ENCODE assay signal across 22 mouse cellular contexts in genomic region chr4:64669722-64670121, GRCm38 (mm10).
A peak's percentile ranks its signal among the peaks of the same experiment; 100 is the strongest.
DNase-seq lines count a peak whose midpoint lies in the region; ATAC-seq and TF ChIP-seq lines count a peak whose summit lies in the region.
"Had no signal": no experiment of that assay in that cellular context is flagged by ENCODE, and none has a peak within 500 bp of the region (broad histone marks: within the 10 kb centered on the region; RNA-seq: fewer than 3 reads in every experiment).

No protein-coding gene starts in this region.

- H3K9me3 ChIP-seq in embryonic facial prominence, embryonic 14.5 days (ENCODE audit: control insufficient read depth, low read length) = no peaks in the 10 kb centered on the region
- no peaks in the 10 kb centered on the region for H3K9me3 ChIP-seq in embryonic facial prominence, embryonic 10.5 days
- H3K9me3 ChIP-seq in midbrain, postnatal 0 days (ENCODE audit: low read length) = no peaks in the 10 kb centered on the region
- H3K9me3 ChIP-seq: embryonic facial prominence, embryonic 13.5 days; forebrain, embryonic 13.5 days; forebrain, embryonic 15.5 days had no signal

- H3K79me3 ChIP-seq in C2C12 (ENCODE audit: low read depth) = no peaks in the 10 kb centered on the region

- H3K4me3 ChIP-seq in embryonic facial prominence, embryonic 14.5 days (ENCODE audit: low read depth, low read length) = no peak overlapping the region
- H3K4me3 ChIP-seq in embryonic facial prominence, embryonic 10.5 days = no peak overlapping the region
- no peak overlapping the region for H3K4me3 ChIP-seq in C2C12 (ENCODE audit: insufficient read depth, poor library complexity, severe bottlenecking)
- no peak overlapping the region for H3K4me3 ChIP-seq in midbrain, postnatal 0 days (ENCODE audit: low read depth, low read length)
- H3K4me3 ChIP-seq: embryonic facial prominence, embryonic 13.5 days; forebrain, embryonic 13.5 days; forebrain, embryonic 15.5 days had no signal

- TF ChIP-seq CTCF in C2C12 (IDR thresholded peaks at IDR 0.05; ENCODE audit: control insufficient read depth, insufficient read depth, insufficient read length) = no peak
- no peak for TF ChIP-seq CTCF in midbrain, postnatal 0 days (IDR thresholded peaks at IDR 0.05)

- no peaks in the 10 kb centered on the region for H3K4me1 ChIP-seq in embryonic facial prominence, embryonic 14.5 days (ENCODE audit: control insufficient read depth, insufficient read depth, low read length)
- H3K4me1 ChIP-seq in embryonic facial prominence, embryonic 10.5 days = no peaks in the 10 kb centered on the region
- H3K4me1 ChIP-seq in midbrain, postnatal 0 days (ENCODE audit: insufficient read depth, low read length) = no peaks in the 10 kb centered on the region
- H3K4me1 ChIP-seq: embryonic facial prominence, embryonic 13.5 days; forebrain, embryonic 13.5 days; forebrain, embryonic 15.5 days had no signal

- no peaks in the 10 kb centered on the region for H3K27me3 ChIP-seq in embryonic facial prominence, embryonic 14.5 days (replicated peaks; ENCODE audit: control insufficient read depth, insufficient read depth, low read length)
- H3K27me3 ChIP-seq in embryonic facial prominence, embryonic 10.5 days (replicated peaks; ENCODE audit: low read depth, poor library complexity, severe bottlenecking) = no peaks in the 10 kb centered on the region
- no peaks in the 10 kb centered on the region for H3K27me3 ChIP-seq in C2C12 (ENCODE audit: control insufficient read depth, insufficient read depth, insufficient read length)
- no peaks in the 10 kb centered on the region for H3K27me3 ChIP-seq in midbrain, postnatal 0 days (ENCODE audit: insufficient read depth, low read length)
- H3K27me3 ChIP-seq: embryonic facial prominence, embryonic 13.5 days; forebrain, embryonic 13.5 days; forebrain, embryonic 15.5 days; Patski had no signal

- no peak overlapping the region for H3K4me2 ChIP-seq in embryonic facial prominence, embryonic 14.5 days (ENCODE audit: low read depth, low read length)
- no peak overlapping the region for H3K4me2 ChIP-seq in midbrain, postnatal 0 days (ENCODE audit: low read depth, low read length, poor library complexity, severe bottlenecking)
- H3K4me2 ChIP-seq: embryonic facial prominence, embryonic 13.5 days; forebrain, embryonic 13.5 days; forebrain, embryonic 15.5 days had no signal

- no peak overlapping the region for H3K27ac ChIP-seq in embryonic facial prominence, embryonic 14.5 days (replicated peaks; ENCODE audit: low read depth, low read length)
- no peak overlapping the region for H3K27ac ChIP-seq in embryonic facial prominence, embryonic 10.5 days (replicated peaks)
- no peak overlapping the region for H3K27ac ChIP-seq in midbrain, postnatal 0 days (ENCODE audit: low read depth, low read length)
- H3K27ac ChIP-seq: embryonic facial prominence, embryonic 13.5 days; forebrain, embryonic 13.5 days; forebrain, embryonic 15.5 days had no signal

- H3K79me2 ChIP-seq in C2C12 (ENCODE audit: control insufficient read depth, insufficient read depth) = no peaks in the 10 kb centered on the region

- 62% methylated on average over 2 of the region's 2 CpGs for WGBS in embryonic facial prominence, embryonic 14.5 days
- 75% methylated on average over 2 of the region's 2 CpGs for WGBS in embryonic facial prominence, embryonic 10.5 days
- WGBS in midbrain, postnatal 0 days = 87% methylated on average over 2 of the region's 2 CpGs

- H3K9ac ChIP-seq in embryonic facial prominence, embryonic 14.5 days (ENCODE audit: low read depth, low read length) = no peak overlapping the region
- no peak overlapping the region for H3K9ac ChIP-seq in midbrain, postnatal 0 days (replicated peaks; ENCODE audit: low read length, poor library complexity, severe bottlenecking)
- H3K9ac ChIP-seq: embryonic facial prominence, embryonic 13.5 days; forebrain, embryonic 13.5 days; forebrain, embryonic 15.5 days; forebrain, postnatal 0 days had no signal

- peak; percentile 2 for DNase-seq in embryonic facial prominence, embryonic 14.5 days (ENCODE audit: low spot score)
- no peak for DNase-seq in embryonic facial prominence, embryonic 10.5 days (ENCODE audit: low spot score)
- peak; percentile 2 for DNase-seq in mesoderm, embryonic 11.5 days (ENCODE audit: low read depth, low spot score)
- DNase-seq in midbrain, postnatal 0 days (ENCODE audit: low spot score) = no peak
- DNase-seq in heart, adult 8-10 months (ENCODE audit: low spot score) = no peak
- DNase-seq in heart, postnatal 14 days = no peak
- DNase-seq: adrenal gland, adult 8-10 months; adrenal gland, postnatal 14 days; adrenal gland, postnatal 36 days; B cell, adult 2 months; cerebellum, adult 11-12 months; cerebellum, adult 2 months; cerebellum, adult 9-10 months; cerebellum, postnatal 10 days; cerebellum, postnatal 25 days; forebrain, postnatal 0 days had no signal

- H3K36me3 ChIP-seq in embryonic facial prominence, embryonic 14.5 days (ENCODE audit: control insufficient read depth, insufficient read depth, low read length) = no peaks in the 10 kb centered on the region
- no peaks in the 10 kb centered on the region for H3K36me3 ChIP-seq in embryonic facial prominence, embryonic 10.5 days (replicated peaks)
- H3K36me3 ChIP-seq in C2C12 (ENCODE audit: control insufficient read depth, insufficient read depth) = no peaks in the 10 kb centered on the region
- H3K36me3 ChIP-seq in midbrain, postnatal 0 days (ENCODE audit: insufficient read depth, low read length) = no peaks in the 10 kb centered on the region
- H3K36me3 ChIP-seq: embryonic facial prominence, embryonic 13.5 days; forebrain, embryonic 15.5 days had no signal

- no peak for ATAC-seq in embryonic facial prominence, embryonic 14.5 days (ENCODE audit: low read depth)
- no peak for ATAC-seq in midbrain, postnatal 0 days (ENCODE audit: low FRiP score)
- ATAC-seq: activated CD4-positive, CD25-positive, alpha-beta regulatory T cell, adult 4 months; forebrain, embryonic 13.5 days; forebrain, embryonic 15.5 days; forebrain, postnatal 0 days; Patski had no signal

- H3ac ChIP-seq in C2C12 (ENCODE audit: control insufficient read depth, insufficient read length, low read depth) = no peak overlapping the region

- intact Hi-C loops in heart, postnatal 14 days (cut with DNase I) = no loop called here

TF ChIP-seq in C2C12, 6 proteins besides CTCF, POLR2A, EP300 and RAD21:
- TF ChIP-seq USF1 (IDR thresholded peaks at IDR 0.05; ENCODE audit: low read depth) (no peak), MYOG (IDR thresholded peaks at IDR 0.05; ENCODE audit: control insufficient read depth, extremely low read depth, insufficient read length) (no peak), CEBPB (IDR thresholded peaks at IDR 0.05; ENCODE audit: low read depth) (no peak), MYOD1 (IDR thresholded peaks at IDR 0.05; ENCODE audit: control insufficient read depth, insufficient read length, low read depth) (peak; percentile 58), FOSL1 (IDR thresholded peaks at IDR 0.05; ENCODE audit: insufficient read depth, low read length, poor library complexity, severe bottlenecking) (no peak)

Comparison
In these comparisons a context has a peak if more than half of its experiments do, and no peak if none do; other contexts are left out.
1. DNase-seq: peak in embryonic facial prominence, embryonic 14.5 days (single experiment) and mesoderm, embryonic 11.5 days (single experiment); none in embryonic facial prominence, embryonic 10.5 days (single experiment), midbrain, postnatal 0 days (single experiment), heart, adult 8-10 months (single experiment) and heart, postnatal 14 days (0 of 2).